Mouse (Mus musculus): ENCODE results near the gene Vav3.

DNA sequence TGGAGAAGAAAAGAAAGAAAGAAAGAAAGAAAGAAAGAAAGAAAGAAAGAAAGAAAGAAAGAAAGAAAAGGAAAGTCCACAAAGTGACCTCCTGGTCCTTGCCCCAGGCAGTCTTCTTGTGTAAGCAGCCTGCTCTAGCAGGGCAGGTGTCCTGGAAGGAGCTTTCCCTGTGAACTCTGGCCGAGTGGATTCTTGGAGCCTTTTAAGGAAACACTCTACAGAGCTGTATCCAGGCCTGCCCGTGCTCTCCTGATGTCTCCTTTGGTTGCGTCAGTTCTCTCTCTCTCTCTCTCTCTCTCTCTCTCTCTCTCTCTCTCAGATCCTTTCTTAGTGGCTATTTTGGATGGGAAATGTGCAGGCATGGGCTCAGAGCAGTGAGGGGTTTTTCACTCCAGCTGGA lies 232.4 kb downstream of the Vav3 start:
- no peak for TF ChIP-seq CTCF (IDR thresholded peaks at IDR 0.05; ENCODE audit: borderline replicate concordance, insufficient read depth, low read depth, low read length)
- TF ChIP-seq POLR2A (IDR thresholded peaks at IDR 0.05; ENCODE audit: borderline replicate concordance, insufficient read depth, low read length): no peak
